Mouse (Mus musculus): ENCODE results near the gene Cep68. TPM values are rescaled to one million over a fixed set of nuclear protein-coding genes. Genes with fewer than 3 reads are reported as not detected.
"Not testable (repeated sequence)": the region's sequence is repeated elsewhere in the genome, so short reads cannot be mapped to it uniquely, and the experiment has no call there.

The Cep68 gene
- polyA plus RNA-seq, 1 experiment = not detected

DNA sequence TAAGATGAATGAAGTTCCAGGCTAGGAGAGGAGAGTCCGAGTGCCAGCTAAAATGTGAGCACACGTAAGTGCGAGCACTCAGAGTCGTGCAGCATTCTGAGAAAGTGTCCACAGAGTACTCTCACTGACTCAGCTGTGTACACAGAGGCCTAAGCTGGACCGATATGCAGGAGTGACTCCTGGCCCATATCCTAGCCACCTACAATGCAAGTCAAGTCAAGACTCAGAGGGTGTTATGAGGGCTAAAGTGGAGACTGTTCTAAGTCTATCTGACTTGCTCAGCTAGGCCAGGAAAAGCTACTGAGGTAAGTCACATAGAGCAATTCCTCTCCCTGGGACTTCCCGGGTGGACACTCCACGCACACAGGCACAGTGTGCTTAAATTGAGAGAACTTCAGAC, 12.2 kb downstream of the Cep68 start:
- Histone ChIP-seq H3K4me3 (ENCODE audit: insufficient read depth, low read depth, low read length) (no peak overlapping the region), H3K27ac (ENCODE audit: insufficient read depth, low read depth, low read length) (no peak overlapping the region), H3K4me1 (ENCODE audit: control insufficient read depth, insufficient read depth, low read length) (no peaks in the 10 kb centered on the region)
- no peak for TF ChIP-seq CTCF (IDR thresholded peaks at IDR 0.05; ENCODE audit: insufficient read depth, low read depth, low read length)
- no peak for TF ChIP-seq POLR2A (IDR thresholded peaks at IDR 0.05; ENCODE audit: insufficient read depth, low read depth, low read length)
- 90% methylated on average over 7 of the region's 7 CpGs for WGBS

DNA sequence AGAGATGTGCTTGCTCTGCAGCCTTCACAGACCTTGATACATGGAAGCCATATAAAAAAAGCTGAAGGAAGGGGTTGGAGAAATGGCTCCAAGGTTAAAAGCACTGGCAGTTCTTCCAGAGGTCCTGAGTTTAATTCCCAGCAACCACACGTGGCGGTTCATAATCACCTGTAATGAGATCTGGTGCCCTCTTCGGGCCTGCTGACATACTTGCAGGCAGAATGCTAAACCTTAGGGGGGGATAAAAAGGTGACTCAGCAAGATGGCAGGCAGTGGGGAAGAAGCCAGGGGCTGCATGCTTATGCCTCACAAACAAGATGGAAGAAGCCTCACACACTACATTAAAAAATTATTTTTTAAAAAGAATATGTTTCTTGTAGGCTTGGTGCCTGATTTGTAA, 15.0 kb downstream of the Cep68 start:
- H3K4me3 ChIP-seq (ENCODE audit: insufficient read depth, low read depth, low read length) = no peak overlapping the region

DNA sequence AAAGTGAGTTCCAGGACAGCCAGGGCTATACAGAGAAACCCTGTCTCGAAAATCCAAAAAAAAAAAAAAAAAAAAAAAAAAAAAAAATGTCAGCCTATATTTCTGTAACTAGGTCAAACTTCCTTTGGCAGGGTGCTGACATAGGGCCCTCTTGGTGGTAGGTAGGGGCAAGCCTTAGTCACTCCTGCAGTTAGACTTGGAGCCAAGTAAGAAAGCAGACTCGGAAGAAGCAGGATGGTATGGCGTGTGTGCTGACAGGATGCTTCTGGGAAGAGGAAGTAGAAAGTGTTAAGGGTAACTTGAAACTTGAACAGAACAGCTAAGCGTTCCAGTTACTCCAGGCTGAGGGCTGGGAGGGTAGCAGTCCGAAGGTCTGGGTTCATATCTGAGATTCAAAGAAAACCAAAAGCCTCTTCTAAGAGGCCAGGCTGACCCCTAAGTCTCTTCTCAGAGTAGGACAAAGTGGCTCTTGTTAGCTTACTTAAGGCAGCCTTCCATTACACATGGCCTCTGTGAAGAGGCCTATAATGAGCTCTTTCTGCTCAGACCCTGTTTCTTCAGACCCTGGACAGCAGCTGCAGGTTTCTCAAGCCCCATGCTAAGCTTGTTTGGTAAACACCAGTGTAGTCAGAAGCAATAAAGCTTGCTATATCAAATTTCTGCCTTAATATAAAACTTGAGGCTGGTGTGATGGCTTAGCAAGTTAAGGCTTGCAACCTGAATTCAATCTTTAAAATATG, 17.0 kb downstream of the Cep68 start:
- H3K4me1 ChIP-seq (ENCODE audit: control insufficient read depth, insufficient read depth, low read length) = peaks cover 2% of the 10 kb centered on the region; the same call in 1 of the 2 replicates
- H3K4me3 ChIP-seq (ENCODE audit: insufficient read depth, low read depth, low read length) = no peak overlapping the region
- TF ChIP-seq CTCF (IDR thresholded peaks at IDR 0.05; ENCODE audit: insufficient read depth, low read depth, low read length) (no peak), POLR2A (IDR thresholded peaks at IDR 0.05; ENCODE audit: insufficient read depth, low read depth, low read length) (no peak)
- H3K27ac ChIP-seq (ENCODE audit: insufficient read depth, low read depth, low read length) = peak overlapping the region; percentile 4; the same call in 1 of the 2 replicates
- 60% methylated on average over 5 of the region's 5 CpGs for whole genome bisulfite sequencing

More for the DNA sequence above, 15.0 kb downstream of the Cep68 start:
- H3K27ac ChIP-seq (ENCODE audit: insufficient read depth, low read depth, low read length) = no peak overlapping the region
- H3K4me1 ChIP-seq (ENCODE audit: control insufficient read depth, insufficient read depth, low read length) = no peaks in the 10 kb centered on the region; the same call in 1 of the 2 replicates
- TF ChIP-seq POLR2A (IDR thresholded peaks at IDR 0.05; ENCODE audit: insufficient read depth, low read depth, low read length) (no peak), CTCF (IDR thresholded peaks at IDR 0.05; ENCODE audit: insufficient read depth, low read depth, low read length) (no peak)
- 71% methylated on average over 3 of the region's 3 CpGs for WGBS

DNA sequence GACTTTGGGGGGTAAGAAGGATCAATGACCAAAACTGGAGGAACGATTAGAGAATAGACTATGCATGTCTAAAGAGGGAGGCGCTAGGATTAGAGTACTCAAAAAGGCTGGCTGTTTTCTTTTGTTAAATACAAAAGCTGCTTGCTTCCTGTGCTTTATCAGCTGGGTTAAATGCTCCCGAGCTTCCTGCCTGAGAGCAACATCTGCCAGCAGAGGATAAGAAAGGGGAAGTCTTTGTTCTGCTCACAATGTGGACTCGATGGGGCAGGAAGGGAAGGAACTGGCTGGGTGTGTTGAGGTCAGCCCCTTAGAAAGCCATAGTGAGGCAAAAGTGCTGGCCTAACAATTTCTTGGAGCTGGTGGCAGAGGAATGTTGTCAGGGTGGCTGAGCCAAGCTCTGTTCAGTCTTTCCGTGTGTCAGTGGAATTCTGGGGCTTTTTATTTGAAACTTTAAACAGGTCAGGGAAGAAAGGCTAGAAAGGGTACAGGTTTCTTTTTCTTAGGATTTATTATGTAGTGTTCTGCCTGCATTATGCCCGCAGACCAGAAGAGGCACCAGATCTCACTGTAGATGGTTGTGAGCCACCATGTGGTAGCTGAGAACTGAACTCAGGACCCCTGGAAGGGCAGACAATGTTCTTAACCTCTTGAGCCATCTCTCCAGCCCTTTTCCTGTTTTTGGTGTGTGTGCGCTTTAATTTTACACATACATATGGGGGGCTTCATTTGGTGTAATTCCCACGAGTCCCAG, 17.9 kb downstream of the Cep68 start:
- peaks cover 2% of the 10 kb centered on the region; the same call in 1 of the 2 replicates for H3K4me1 ChIP-seq (ENCODE audit: control insufficient read depth, insufficient read depth, low read length)
- TF ChIP-seq CTCF (IDR thresholded peaks at IDR 0.05; ENCODE audit: insufficient read depth, low read depth, low read length) (no peak), POLR2A (IDR thresholded peaks at IDR 0.05; ENCODE audit: insufficient read depth, low read depth, low read length) (no peak)
- 0 out of 2 replicates have a peak overlapping the region, but pooled peaks have one; percentile 10 for H3K27ac ChIP-seq (ENCODE audit: insufficient read depth, low read depth, low read length)
- WGBS = 37% methylated on average over 8 of the region's 8 CpGs
- no peak overlapping the region for H3K4me3 ChIP-seq (ENCODE audit: insufficient read depth, low read depth, low read length)

DNA sequence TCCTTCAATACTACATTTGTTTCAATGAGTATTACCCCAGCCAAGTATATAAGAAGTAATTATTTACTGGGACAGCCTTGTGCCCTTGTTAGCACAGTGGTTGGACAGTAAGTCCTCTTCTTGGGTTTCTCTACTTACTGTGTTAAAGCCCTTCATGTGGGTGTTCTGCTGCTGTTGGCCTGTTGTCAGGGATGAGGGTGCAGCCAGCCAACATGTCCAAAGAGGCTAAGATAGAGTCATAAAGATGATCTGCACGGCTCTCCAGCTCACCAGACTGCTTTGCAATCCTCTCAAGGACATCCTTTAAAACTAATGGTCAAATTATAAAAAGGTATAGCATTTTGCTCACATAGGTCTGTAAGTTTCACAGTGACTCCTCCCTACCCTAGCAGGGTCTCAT, 18.9 kb downstream of the Cep68 start:
- H3K4me1 ChIP-seq (ENCODE audit: control insufficient read depth, insufficient read depth, low read length) = peaks cover 2% of the 10 kb centered on the region; the same call in 1 of the 2 replicates
- WGBS = 54% methylated on average over 1 of the region's 1 CpGs

DNA sequence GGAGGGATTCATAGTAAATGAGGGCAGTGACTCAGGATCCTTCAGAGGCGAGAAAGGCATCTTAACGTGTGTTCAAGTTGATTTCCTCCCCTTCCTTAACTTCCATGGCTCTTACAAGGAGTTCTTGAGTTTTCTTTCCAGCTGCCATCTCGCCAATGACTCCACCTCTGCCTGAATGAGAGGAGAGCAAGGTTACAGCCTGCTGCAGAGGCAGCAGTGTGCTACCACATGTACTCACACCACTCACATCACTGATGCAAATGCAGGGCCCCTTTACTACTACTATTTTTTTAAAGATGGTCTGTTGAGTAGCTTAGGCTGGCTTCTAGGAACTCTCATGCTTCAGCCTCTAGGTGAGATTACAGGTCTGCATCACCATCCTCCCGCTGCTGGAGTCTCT, 19.9 kb downstream of the Cep68 start:
- Histone ChIP-seq H3K27ac (ENCODE audit: insufficient read depth, low read depth, low read length) (peak overlapping the region; percentile 12; the same call in 1 of the 2 replicates), H3K4me1 (ENCODE audit: control insufficient read depth, insufficient read depth, low read length) (peaks cover 2% of the 10 kb centered on the region; the same call in 1 of the 2 replicates), H3K4me3 (ENCODE audit: insufficient read depth, low read depth, low read length) (no peak overlapping the region)
- TF ChIP-seq CTCF (IDR thresholded peaks at IDR 0.05; ENCODE audit: insufficient read depth, low read depth, low read length) (no peak), POLR2A (IDR thresholded peaks at IDR 0.05; ENCODE audit: insufficient read depth, low read depth, low read length) (no peak)
- WGBS = 50% methylated on average over 4 of the region's 4 CpGs

More for the DNA sequence above, 18.9 kb downstream of the Cep68 start:
- H3K4me3 ChIP-seq (ENCODE audit: insufficient read depth, low read depth, low read length) = no peak overlapping the region
- no peak for TF ChIP-seq CTCF (IDR thresholded peaks at IDR 0.05; ENCODE audit: insufficient read depth, low read depth, low read length)
- TF ChIP-seq POLR2A (IDR thresholded peaks at IDR 0.05; ENCODE audit: insufficient read depth, low read depth, low read length) = no peak
- 0 out of 2 replicates have a peak overlapping the region, but pooled peaks have one; percentile 42 for H3K27ac ChIP-seq (ENCODE audit: insufficient read depth, low read depth, low read length)

DNA sequence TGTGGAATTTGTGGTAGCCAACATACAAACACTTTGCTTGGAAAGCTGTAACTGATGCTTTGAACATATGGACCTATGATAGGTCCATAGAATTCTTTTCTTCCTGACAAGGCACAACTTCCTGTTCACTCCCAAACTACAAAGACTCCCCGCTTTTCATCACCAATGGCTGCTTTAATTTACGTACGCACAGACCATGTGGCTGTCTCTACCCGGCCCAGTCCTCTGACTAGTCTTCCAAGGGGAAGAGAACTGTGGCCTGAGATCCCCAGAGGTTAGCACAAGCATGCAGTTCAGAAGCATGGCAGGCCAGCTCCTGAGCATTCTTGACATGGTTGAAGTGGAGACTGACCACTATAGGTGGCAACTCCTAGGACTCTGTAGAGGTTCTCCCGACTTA, 20.6 kb downstream of the Cep68 start:
- H3K4me1 ChIP-seq (ENCODE audit: control insufficient read depth, insufficient read depth, low read length) = peaks cover 2% of the 10 kb centered on the region; the same call in 1 of the 2 replicates
- no peak overlapping the region for H3K4me3 ChIP-seq (ENCODE audit: insufficient read depth, low read depth, low read length)
- TF ChIP-seq POLR2A (IDR thresholded peaks at IDR 0.05; ENCODE audit: insufficient read depth, low read depth, low read length) (no peak), CTCF (IDR thresholded peaks at IDR 0.05; ENCODE audit: insufficient read depth, low read depth, low read length) (no peak)
- H3K27ac ChIP-seq (ENCODE audit: insufficient read depth, low read depth, low read length) = no peak overlapping the region
- WGBS = 81% methylated on average over 5 of the region's 5 CpGs

DNA sequence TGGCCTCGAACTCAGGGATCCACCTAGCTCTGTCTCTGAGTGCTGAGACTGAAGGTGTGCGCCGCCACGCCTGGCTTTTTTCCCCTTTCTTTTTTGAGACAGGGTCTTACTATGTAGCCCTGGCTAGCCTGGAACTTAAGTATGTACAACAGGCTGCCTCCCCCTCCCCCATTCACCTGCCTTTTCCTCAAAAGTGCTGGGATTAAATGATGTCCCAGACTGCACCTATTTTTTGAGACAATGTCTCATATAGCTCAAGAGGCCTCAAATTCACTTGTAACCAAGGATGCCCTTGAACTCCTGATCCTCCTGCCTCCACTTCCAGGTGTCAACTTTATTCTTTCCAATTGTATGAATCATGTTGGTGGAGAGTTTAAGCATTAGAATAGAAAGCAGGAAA, 23.3 kb downstream of the Cep68 start:
- Histone ChIP-seq H3K27ac (ENCODE audit: insufficient read depth, low read depth, low read length) (no peak overlapping the region), H3K4me3 (ENCODE audit: insufficient read depth, low read depth, low read length) (no peak overlapping the region), H3K4me1 (ENCODE audit: control insufficient read depth, insufficient read depth, low read length) (peaks cover 2% of the 10 kb centered on the region; the same call in 1 of the 2 replicates)
- TF ChIP-seq POLR2A (IDR thresholded peaks at IDR 0.05; ENCODE audit: insufficient read depth, low read depth, low read length) (no peak), CTCF (IDR thresholded peaks at IDR 0.05; ENCODE audit: insufficient read depth, low read depth, low read length) (no peak)
- WGBS = over 99% methylated on average over 4 of the region's 4 CpGs

DNA sequence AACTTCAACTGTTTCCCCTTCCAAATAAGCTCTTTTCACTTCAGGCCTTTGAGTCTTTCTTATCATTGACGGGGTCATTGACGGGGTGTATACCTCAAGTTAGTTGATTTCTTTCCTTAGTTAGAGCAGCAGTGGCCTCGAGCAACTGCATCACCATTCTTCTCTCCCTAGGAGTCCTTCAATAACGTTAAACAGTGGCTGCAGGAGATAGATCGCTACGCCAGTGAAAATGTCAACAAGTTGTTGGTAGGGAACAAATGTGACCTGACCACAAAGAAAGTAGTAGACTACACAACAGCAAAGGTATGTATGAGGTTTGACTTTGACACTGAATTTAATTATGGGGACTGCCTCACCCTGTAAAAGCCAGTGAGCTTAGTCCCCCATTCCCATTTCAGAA, 25.0 kb downstream of the Cep68 start:
- WGBS = 70% methylated on average over 6 of the region's 6 CpGs
- H3K4me1 ChIP-seq (ENCODE audit: control insufficient read depth, insufficient read depth, low read length) = peaks cover 2% of the 10 kb centered on the region; the same call in 1 of the 2 replicates
- no peak overlapping the region for H3K4me3 ChIP-seq (ENCODE audit: insufficient read depth, low read depth, low read length)
- no peak overlapping the region for H3K27ac ChIP-seq (ENCODE audit: insufficient read depth, low read depth, low read length)
- no peak for TF ChIP-seq POLR2A (IDR thresholded peaks at IDR 0.05; ENCODE audit: insufficient read depth, low read depth, low read length)
- no peak for TF ChIP-seq CTCF (IDR thresholded peaks at IDR 0.05; ENCODE audit: insufficient read depth, low read depth, low read length)

DNA sequence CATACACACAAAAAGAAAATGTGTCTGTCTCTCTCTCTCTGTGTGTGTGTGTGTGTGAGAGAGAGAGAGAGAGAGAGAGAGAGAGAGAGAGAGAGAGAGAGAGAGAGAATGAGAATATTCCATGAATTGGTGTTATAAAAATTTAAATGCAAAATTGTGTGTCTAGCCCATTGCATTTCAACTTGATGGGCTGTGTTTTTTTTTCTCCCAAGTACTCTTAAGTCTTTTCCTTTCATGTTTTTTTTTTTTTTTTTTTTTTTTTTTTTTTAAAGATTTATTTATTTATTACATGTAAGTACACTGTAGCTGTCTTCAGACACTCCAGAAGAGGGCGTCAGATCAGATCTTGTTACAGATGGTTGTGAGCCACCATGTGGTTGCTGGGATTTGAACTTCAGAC, 27.6 kb downstream of the Cep68 start:
- not testable (repeated sequence) for H3K4me3 ChIP-seq (ENCODE audit: insufficient read depth, low read depth, low read length); H3K27ac ChIP-seq (ENCODE audit: insufficient read depth, low read depth, low read length); H3K4me1 ChIP-seq (ENCODE audit: control insufficient read depth, insufficient read depth, low read length)
- WGBS = 83% methylated on average over 1 of the region's 1 CpGs

Data from olfactory bulb, adult 2 months (tissue).